Comparison of ENCODE assay signal across 8 mouse cellular contexts in genomic region chr8:84201545-84202245, GRCm38 (mm10). TPM values are rescaled to one million over a fixed set of nuclear protein-coding genes. Genes with fewer than 3 reads are reported as not detected.
DNase-seq lines count a peak whose midpoint lies in the region; ATAC-seq and TF ChIP-seq lines count a peak whose summit lies in the region.

No protein-coding gene starts in this region.

- H3K4me2 ChIP-seq in forebrain, embryonic 11.5 days (ENCODE audit: low read depth, low read length, severe bottlenecking): peak overlapping the region; percentile 88

- peak overlapping the region; percentile 64 to 73 for H3K4me3 ChIP-seq in ES-E14 (ENCODE audit: insufficient read depth in 1 of 2, low read depth in 1 of 2, low read length in 2 of 2, poor library complexity in 1 of 2, severe bottlenecking in 1 of 2)
- peak overlapping the region; percentile 45 for H3K4me3 ChIP-seq in forebrain, embryonic 11.5 days (ENCODE audit: low read depth, low read length)

- no peaks in the 10 kb centered on the region; the same call in 1 of the 2 replicates for H3K36me3 ChIP-seq in ES-E14 (ENCODE audit: control insufficient read depth, insufficient read depth, low read length, poor library complexity, severe bottlenecking)
- no peaks in the 10 kb centered on the region for H3K36me3 ChIP-seq in forebrain, embryonic 11.5 days (ENCODE audit: control insufficient read depth, insufficient read depth, low read length)

- peaks cover 3 to 28% of the 10 kb centered on the region in 2 experiments; a peak in 2 of 4 replicates for H3K4me1 ChIP-seq in ES-E14 (ENCODE audit: control insufficient read depth in 2 of 2, insufficient read depth in 2 of 2, low read length in 2 of 2, poor library complexity in 1 of 2)
- peaks cover 51% of the 10 kb centered on the region for H3K4me1 ChIP-seq in forebrain, embryonic 11.5 days (replicated peaks; ENCODE audit: control insufficient read depth, insufficient read depth, low read length)

- WGBS in forebrain, embryonic 11.5 days: 66% methylated on average over 15 of the region's 15 CpGs

- no peaks in the 10 kb centered on the region for H3K9me3 ChIP-seq in ES-E14 (ENCODE audit: control insufficient read depth, insufficient read depth, low read depth, low read length)
- H3K9me3 ChIP-seq in forebrain, embryonic 11.5 days (ENCODE audit: control insufficient read depth, low read length): no peaks in the 10 kb centered on the region

- H3K27me3 ChIP-seq in forebrain, embryonic 11.5 days (ENCODE audit: control insufficient read depth, insufficient read depth, low read length): no peaks in the 10 kb centered on the region

- intact Hi-C loops in heart, postnatal 14 days (cut with DNase I): loop anchor here (5.0 kb wide), 1 partner anchor 461 kb away; the partner anchor contains the start of gene Ier2

- in situ Hi-C loops in ES-E14 (cut with MboI; ENCODE audit: low sequenced_read_pairs in 2 of 2, unreplicated experiment in 2 of 2): no loop called here

- no peak for ATAC-seq in forebrain, embryonic 11.5 days (replicated peaks; ENCODE audit: low FRiP score)
- peak; percentile 3; the same call in 1 of the 2 replicates for ATAC-seq in megakaryocyte, adult 5-6 weeks (ENCODE audit: poor library complexity, severe bottlenecking)

- DNase-seq in 3T3-L1 (ENCODE audit: low read depth, low spot score): peak; percentile 91
- no peak for DNase-seq in ES-E14 (ENCODE audit: low read depth, low spot score)
- no peak for DNase-seq in forebrain, embryonic 11.5 days (ENCODE audit: low spot score)
- DNase-seq in heart, postnatal 14 days: peak; percentile 82 to 87
- DNase-seq in kidney, postnatal 36 days: peak; percentile 79 to 85
- peak; percentile 81 to 89 for DNase-seq in urinary bladder, postnatal 36 days (ENCODE audit: low spot score in 2 of 2)
- no peak for DNase-seq in cerebellum, postnatal 36 days

- H3K27ac ChIP-seq in ES-E14 (ENCODE audit: insufficient read depth, low read depth, low read length, poor library complexity, severe bottlenecking): peak overlapping the region; percentile 28; the same call in 1 of the 2 replicates
- peak overlapping the region; percentile 21; the same call in 1 of the 2 replicates for H3K27ac ChIP-seq in forebrain, embryonic 11.5 days (ENCODE audit: low read depth, low read length)

- peak overlapping the region; percentile 84 for H3K9ac ChIP-seq in ES-E14 (ENCODE audit: insufficient read depth, low read depth, low read length, poor library complexity, severe bottlenecking)
- H3K9ac ChIP-seq in forebrain, embryonic 11.5 days (ENCODE audit: low read length): peak overlapping the region; percentile 74

TF ChIP-seq in ES-E14, 5 proteins besides CTCF, POLR2A, EP300 and RAD21:
- TF ChIP-seq MAFK (IDR thresholded peaks at IDR 0.05; ENCODE audit: insufficient read depth, low read depth, low read length): no peak
- TF ChIP-seq HCFC1 (IDR thresholded peaks at IDR 0.05; ENCODE audit: borderline replicate concordance, insufficient read depth, low read length): no peak
- no peak for TF ChIP-seq ZC3H11A (IDR thresholded peaks at IDR 0.05; ENCODE audit: borderline replicate concordance, low read depth, low read length)
- TF ChIP-seq ZNF384 (IDR thresholded peaks at IDR 0.05; ENCODE audit: low read depth, low read length): no peak
- TF ChIP-seq CHD2 (IDR thresholded peaks at IDR 0.05; ENCODE audit: low read depth, low read length): no peak

RNA-seq across cellular contexts. Expression of gene Nanos3, which starts 16.7 kb away (rescaled TPM):
- 7.0 and 9.9 TPM in 2 replicates for total RNA-seq in ES-E14 (2012; rRNA removed)
- polyA plus RNA-seq in forebrain, embryonic 11.5 days (2014; fragmentation: Nextera tagmentation; extraction: Ambion mirVana): 2.9 and 5.0 TPM in 2 replicates
- 1 to 10 TPM; 1.8 to 2.0 TPM for total RNA-seq in heart, postnatal 14 days (2021)
- not detected in 2 replicates for total RNA-seq in megakaryocyte, adult 5-6 weeks (2015)
- total RNA-seq in megakaryocyte, adult 5-6 weeks (2017): not detected in 2 replicates

RNA-seq across cellular contexts. Expression of gene Zswim4, which starts 35.2 kb away (rescaled TPM):
- total RNA-seq in ES-E14 (2012; rRNA removed): 22.1 and 24.6 TPM in 2 replicates
- 34.7 and 37.1 TPM in 2 replicates for polyA plus RNA-seq in forebrain, embryonic 11.5 days (2014; fragmentation: Nextera tagmentation; extraction: Ambion mirVana)
- 10 to 100 TPM in 1 of 2 experiments, 1 to 10 TPM in 1; 9.1 to 10.1 TPM for total RNA-seq in heart, postnatal 14 days (2021)
- total RNA-seq in megakaryocyte, adult 5-6 weeks (2015): 6.2 and 6.5 TPM in 2 replicates
- 8.9 and 9.4 TPM in 2 replicates for total RNA-seq in megakaryocyte, adult 5-6 weeks (2017)

RNA-seq across cellular contexts. Expression of gene D8Ertd738e, which starts 47.8 kb away (rescaled TPM):
- 148 and 181 TPM in 2 replicates for total RNA-seq in ES-E14 (2012; rRNA removed)
- polyA plus RNA-seq in forebrain, embryonic 11.5 days (2014; fragmentation: Nextera tagmentation; extraction: Ambion mirVana): 277 and 303 TPM in 2 replicates
- total RNA-seq in heart, postnatal 14 days (2021): 100 to 1,000 TPM; 213 to 217 TPM
- total RNA-seq in megakaryocyte, adult 5-6 weeks (2015): 169 and 188 TPM in 2 replicates
- 99.7 and 113 TPM in 2 replicates for total RNA-seq in megakaryocyte, adult 5-6 weeks (2017)

RNA-seq across cellular contexts. Expression of gene 4930432K21Rik, which starts 53.9 kb away (rescaled TPM):
- total RNA-seq in ES-E14 (2012; rRNA removed): 4.9 TPM in 2 replicates
- 1.2 and 1.5 TPM in 2 replicates for polyA plus RNA-seq in forebrain, embryonic 11.5 days (2014; fragmentation: Nextera tagmentation; extraction: Ambion mirVana)
- total RNA-seq in heart, postnatal 14 days (2021): under 1 TPM; 0.33 to 0.37 TPM
- 0.07 and 0.09 TPM in 2 replicates for total RNA-seq in megakaryocyte, adult 5-6 weeks (2015)
- 0.37 and 1.8 TPM in 2 replicates for total RNA-seq in megakaryocyte, adult 5-6 weeks (2017)

RNA-seq across cellular contexts. Expression of gene Cc2d1a, which starts 54.0 kb away (rescaled TPM):
- 17.7 and 18.9 TPM in 2 replicates for total RNA-seq in ES-E14 (2012; rRNA removed)
- polyA plus RNA-seq in forebrain, embryonic 11.5 days (2014; fragmentation: Nextera tagmentation; extraction: Ambion mirVana): 16.0 and 17.1 TPM in 2 replicates
- 10 to 100 TPM; 12.8 to 13.5 TPM for total RNA-seq in heart, postnatal 14 days (2021)
- total RNA-seq in megakaryocyte, adult 5-6 weeks (2015): 9.0 and 12.9 TPM in 2 replicates
- total RNA-seq in megakaryocyte, adult 5-6 weeks (2017): 5.8 and 9.8 TPM in 2 replicates

Comparison
In these comparisons a context has a peak if more than half of its experiments do, and no peak if none do; other contexts are left out.
1. DNase-seq: peak in 3T3-L1 (single experiment), heart, postnatal 14 days (2 of 2), kidney, postnatal 36 days (2 of 2) and urinary bladder, postnatal 36 days (2 of 2); none in ES-E14 (single experiment), forebrain, embryonic 11.5 days (single experiment) and cerebellum, postnatal 36 days (0 of 2).